Mouse (Mus musculus) left cerebral cortex, postnatal 4 days (tissue): ENCODE results near the gene Dhrs11. TPM values are rescaled to one million over a fixed set of nuclear protein-coding genes. Genes with fewer than 3 reads are reported as not detected.
"Not testable (repeated sequence)": the region's sequence is repeated elsewhere in the genome, so short reads cannot be mapped to it uniquely, and the experiment has no call there.

Source experiments
- DNase-seq: peaks from one replicate; pipeline ENCODE4 v3.0.0-alpha.2; 2022
- intact Hi-C: fragments of 180-260 bp; cut with DNase I; formaldehyde crosslinking; loops from one replicate; pipeline ENCODE4 v1.15.1; 2025
- total RNA-seq, 2 experiments: library from RNA; stranded (reverse); gene quantifications; 2 replicates each; pipeline ENCODE4 v1.2.3; 2021

Dhrs11 gene
- 1 to 10 TPM; 5.9 to 6.8 TPM for total RNA-seq

- intact Hi-C loops: no loop called here
- peak; percentile 93 for DNase-seq
Observed at GRCm38 (mm10) chr11:84828516-84829399, at the start of gene Dhrs11. TSS of gene Dhrs11 (minus strand) at chr11:84828994.

DNA sequence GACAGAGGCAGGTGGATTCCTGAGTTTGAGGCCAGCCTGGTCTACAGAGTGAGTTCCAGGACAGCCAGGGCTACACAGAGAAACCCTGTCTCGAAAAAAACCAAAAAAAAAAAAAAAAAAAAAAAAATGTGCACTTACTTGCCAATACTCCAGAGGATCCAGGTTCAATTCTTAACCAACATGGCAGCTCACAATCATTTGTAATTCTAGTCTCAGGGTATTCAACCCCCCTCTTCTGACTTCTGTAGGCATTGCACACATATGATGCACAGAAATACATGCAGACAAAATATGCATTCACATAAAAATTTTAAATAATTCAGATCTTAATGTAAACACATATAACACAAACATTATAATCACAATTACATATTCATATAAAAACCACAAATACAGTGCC is 47.2 kb upstream of the Dhrs11 start:
- intact Hi-C loops, DNase-seq: not testable (repeated sequence)

DNA sequence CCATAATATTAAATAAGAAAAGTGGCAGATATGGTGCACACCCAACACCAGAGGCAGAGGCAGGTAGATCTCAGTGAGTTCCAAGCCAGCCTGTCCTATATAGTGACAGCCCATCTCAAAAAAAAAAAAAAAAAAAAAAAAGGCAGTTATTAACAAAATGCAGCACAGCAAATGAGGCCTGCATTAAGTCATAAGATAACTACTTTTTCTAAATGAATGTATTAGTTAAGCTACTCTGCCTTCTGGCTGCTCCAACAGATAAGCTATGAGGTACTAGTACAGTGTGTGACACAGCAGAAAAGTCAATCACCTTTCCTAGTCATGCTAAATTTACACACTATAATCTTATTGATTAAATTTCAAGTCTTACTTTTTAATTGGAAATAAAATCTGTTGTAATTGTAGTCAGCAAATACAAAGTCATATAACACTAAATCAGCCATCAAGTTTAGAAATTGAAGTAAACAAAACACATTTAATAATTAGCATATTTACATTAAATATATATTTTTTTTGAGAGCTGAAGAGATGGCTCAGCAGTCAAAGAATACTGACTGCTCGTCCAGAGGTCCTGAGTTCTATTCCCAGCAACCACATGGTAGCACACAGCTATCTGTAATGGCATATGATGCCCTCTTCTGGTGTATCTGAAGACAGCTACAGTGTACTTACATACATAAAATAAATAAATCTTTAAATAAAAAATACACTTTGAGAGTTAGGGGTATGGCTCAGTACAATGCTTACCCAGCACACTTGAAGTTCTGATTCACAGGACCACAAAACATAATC is 44.4 kb upstream of the Dhrs11 start:
- DNase-seq: no peak
- intact Hi-C loops: no loop called here

GRCm38 (mm10) chr11:84871548-84872069 is 42.8 kb upstream of the Dhrs11 start:
- no peak for DNase-seq
- intact Hi-C loops: no loop called here

- no peak for DNase-seq
- intact Hi-C loops: no loop called here
Observed at GRCm38 (mm10) chr11:84871046-84871445, 42.3 kb upstream of the Dhrs11 start.

DNA sequence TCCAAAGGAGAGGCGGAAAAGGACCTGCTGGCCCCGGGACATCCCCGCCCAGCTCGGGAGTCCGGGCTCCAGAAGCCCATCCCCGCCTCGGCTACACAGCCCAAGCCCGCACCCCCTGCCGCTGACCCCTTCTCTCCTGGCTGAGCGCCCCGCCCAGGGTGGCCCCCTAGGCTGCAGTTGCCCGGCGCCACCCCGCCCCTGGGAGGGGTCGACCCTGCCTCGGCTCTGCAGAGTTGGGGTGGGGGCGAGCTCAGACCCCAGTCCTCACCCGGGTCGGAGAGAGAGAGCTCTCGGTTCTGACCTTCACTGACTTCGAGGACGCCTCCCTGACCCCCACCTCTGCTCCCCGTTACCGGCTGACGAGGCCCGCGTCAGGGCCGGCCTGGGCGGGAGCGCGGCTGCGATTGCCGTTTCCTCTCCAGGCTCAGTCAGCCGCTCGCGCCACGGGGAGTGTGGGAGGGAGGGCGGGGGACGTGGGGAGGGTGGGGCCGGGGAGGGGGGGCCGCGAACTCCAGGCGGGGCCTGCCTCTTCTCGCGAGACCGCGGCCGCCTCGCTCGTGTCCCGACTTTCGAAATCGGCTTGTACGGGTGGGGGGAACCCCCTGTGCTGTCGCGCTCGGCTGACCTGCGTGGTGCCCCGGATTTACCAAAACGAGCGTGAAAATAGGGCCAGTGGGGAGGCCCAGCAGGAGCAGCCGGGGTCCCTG is 41.7 kb upstream of the Dhrs11 start, which contains the start of gene Ggnbp2:
Gene Ggnbp2, minus strand, starts transcription at position 481 of the 707 bp plus-strand sequence.
- peak; percentile 95 for DNase-seq
- intact Hi-C loops: no loop called here

GRCm38 (mm10) chr11:84869537-84870232 is 40.9 kb upstream of the Dhrs11 start:
- intact Hi-C loops: no loop called here
- DNase-seq: peak; percentile 99

DNA sequence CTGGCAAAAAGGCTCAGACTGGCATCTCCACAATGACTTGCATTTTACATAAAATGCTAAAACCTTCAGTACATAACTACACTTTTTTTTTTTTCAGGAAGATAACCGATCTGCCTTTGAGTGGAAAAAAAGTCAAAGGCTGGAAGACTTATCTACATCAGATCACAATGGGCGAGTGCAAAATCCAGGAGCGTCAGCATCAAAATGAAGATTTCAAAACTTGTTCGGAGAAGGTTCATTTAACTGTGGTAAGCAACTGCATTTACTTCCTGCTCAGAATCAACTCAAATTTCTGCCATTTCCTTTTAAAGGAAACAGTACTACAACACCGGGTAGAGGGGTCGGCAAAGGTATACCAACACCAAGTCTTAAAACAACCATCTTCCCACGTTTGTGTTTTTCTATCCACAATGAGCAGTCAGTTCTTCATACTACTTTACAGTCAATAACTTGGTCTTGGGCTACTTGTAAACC is 40.0 kb upstream of the Dhrs11 start:
- DNase-seq: no peak
- intact Hi-C loops: no loop called here

- intact Hi-C loops: no loop called here
- DNase-seq: no peak
Observed at GRCm38 (mm10) chr11:84867586-84867985, 38.8 kb upstream of the Dhrs11 start.

GRCm38 (mm10) chr11:84865268-84865667 is 36.5 kb upstream of the Dhrs11 start:
- DNase-seq: no peak
- intact Hi-C loops: no loop called here

GRCm38 (mm10) chr11:84855285-84855684 is 26.5 kb upstream of the Dhrs11 start:
- no peak for DNase-seq
- intact Hi-C loops: no loop called here

- intact Hi-C loops: no loop called here
Observed at GRCm38 (mm10) chr11:84847475-84848090, 18.8 kb upstream of the Dhrs11 start.

GRCm38 (mm10) chr11:84846741-84847474 is 18.1 kb upstream of the Dhrs11 start:
- no peak for DNase-seq
- intact Hi-C loops: no loop called here

More at GRCm38 (mm10) chr11:84847475-84848090, 18.8 kb upstream of the Dhrs11 start:
- no peak for DNase-seq

- intact Hi-C loops: no loop called here
- DNase-seq: no peak
Observed at GRCm38 (mm10) chr11:84839330-84839729, 10.5 kb upstream of the Dhrs11 start.

GRCm38 (mm10) chr11:84829495-84829894 is 701 bp upstream of the Dhrs11 start:
- DNase-seq, intact Hi-C loops: not testable (repeated sequence)

DNA sequence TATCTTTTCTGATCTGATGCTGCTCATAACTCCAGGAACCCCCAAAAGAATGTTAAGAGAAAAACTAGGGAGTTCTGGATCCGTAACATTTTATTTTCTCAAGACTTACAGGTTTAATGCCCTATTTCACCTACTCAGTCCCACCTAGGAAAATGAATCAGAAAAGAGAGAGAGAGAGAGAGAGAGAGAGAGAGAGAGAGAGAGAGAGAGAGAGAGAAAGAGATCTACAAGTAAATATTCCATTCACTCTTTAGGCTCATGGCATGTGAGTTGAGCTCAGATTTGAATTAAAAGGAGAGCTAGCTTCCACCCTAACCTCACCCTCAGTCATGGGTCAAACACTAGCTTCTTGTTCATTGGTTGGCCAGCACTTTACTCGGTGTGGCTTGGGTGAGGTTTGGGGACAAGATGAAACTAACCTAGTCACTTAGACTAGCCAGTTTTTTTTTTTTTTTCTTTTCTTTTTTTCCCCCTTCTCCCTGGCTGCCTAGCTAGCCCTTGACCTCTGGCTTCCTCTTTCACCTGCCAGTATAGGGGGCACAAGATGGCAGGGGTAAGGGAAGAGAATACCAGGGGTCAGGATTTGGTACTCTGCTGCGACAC is 792 bp downstream of the Dhrs11 start:
- DNase-seq: no peak
- intact Hi-C loops: no loop called here

GRCm38 (mm10) chr11:84827492-84827891 is 1.3 kb downstream of the Dhrs11 start:
- DNase-seq: no peak
- intact Hi-C loops: no loop called here

GRCm38 (mm10) chr11:84826185-84826584 is 2.6 kb downstream of the Dhrs11 start:
- intact Hi-C loops: no loop called here

More at GRCm38 (mm10) chr11:84826185-84826584, 2.6 kb downstream of the Dhrs11 start:
- DNase-seq: peak; percentile 66
